Mouse (Mus musculus): ENCODE results near the gene Trpm1. TPM values are rescaled to one million over a fixed set of nuclear protein-coding genes. Genes with fewer than 3 reads are reported as not detected.
A peak's percentile ranks its signal among the peaks of the same experiment; 100 is the strongest.

Trpm1 gene
- polyA plus RNA-seq, 1 experiment from 2014 or later, result 0.22 TPM

DNA sequence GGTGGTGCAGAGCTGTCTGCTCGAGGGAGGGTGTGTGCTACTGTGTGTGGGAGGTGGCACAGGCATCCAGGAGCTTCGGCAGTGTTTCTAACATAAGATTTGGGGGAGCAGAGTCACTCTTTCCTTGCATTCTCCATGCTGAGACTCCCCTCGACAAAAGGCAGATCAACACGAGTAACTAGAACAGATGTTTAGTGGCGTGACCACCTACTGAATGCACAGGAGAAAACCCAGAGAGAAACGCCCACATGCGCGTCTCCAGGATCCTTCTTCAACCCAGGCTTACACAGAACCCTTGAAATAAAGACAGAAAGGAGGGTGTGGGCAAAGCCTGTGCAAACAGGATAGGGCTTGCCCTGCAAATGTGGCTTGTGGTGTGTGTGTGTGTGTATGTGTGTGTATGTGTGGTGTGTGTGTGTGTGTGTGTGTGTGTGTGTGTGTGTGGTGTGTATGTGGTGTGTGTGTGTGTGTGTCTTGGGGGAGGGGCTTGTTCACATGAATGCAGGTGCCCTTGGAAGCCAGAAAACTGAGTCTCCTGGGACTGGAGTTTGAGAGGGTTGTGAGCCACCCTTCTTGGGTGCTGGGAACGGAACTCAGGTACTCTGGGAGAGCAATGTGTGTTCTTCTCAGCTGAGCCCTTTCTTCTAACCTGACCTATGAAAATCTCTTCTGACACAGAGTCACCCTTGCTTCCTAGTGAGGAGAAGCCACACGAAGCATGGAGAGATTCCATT, 7.3 kb downstream of the Trpm1 start:
- H3K9ac ChIP-seq (ENCODE audit: low read length), result no peak overlapping the region
- no peak overlapping the region for H3K4me3 ChIP-seq (replicated peaks; ENCODE audit: low read length)
- ATAC-seq (ENCODE audit: insufficient read depth, low FRiP score), result 0 out of 2 replicates have a peak, but pooled peaks have one; percentile 23
- no peak overlapping the region for H3K4me2 ChIP-seq (ENCODE audit: low read depth, low read length)
- no peaks in the 10 kb centered on the region for H3K9me3 ChIP-seq (replicated peaks; ENCODE audit: control insufficient read depth, low read length)
- 0 out of 2 replicates have a peak overlapping the region, but pooled peaks have one; percentile 10 for H3K27ac ChIP-seq (ENCODE audit: low read length)
- WGBS, result 64% methylated on average over 10 of the region's 10 CpGs
- H3K36me3 ChIP-seq (ENCODE audit: control insufficient read depth, insufficient read depth, low read length), result no peaks in the 10 kb centered on the region
- H3K27me3 ChIP-seq (ENCODE audit: control insufficient read depth, insufficient read depth, low read length), result no peaks in the 10 kb centered on the region
- peaks cover 7% of the 10 kb centered on the region for H3K4me1 ChIP-seq (ENCODE audit: control insufficient read depth, insufficient read depth, low read length)

DNA sequence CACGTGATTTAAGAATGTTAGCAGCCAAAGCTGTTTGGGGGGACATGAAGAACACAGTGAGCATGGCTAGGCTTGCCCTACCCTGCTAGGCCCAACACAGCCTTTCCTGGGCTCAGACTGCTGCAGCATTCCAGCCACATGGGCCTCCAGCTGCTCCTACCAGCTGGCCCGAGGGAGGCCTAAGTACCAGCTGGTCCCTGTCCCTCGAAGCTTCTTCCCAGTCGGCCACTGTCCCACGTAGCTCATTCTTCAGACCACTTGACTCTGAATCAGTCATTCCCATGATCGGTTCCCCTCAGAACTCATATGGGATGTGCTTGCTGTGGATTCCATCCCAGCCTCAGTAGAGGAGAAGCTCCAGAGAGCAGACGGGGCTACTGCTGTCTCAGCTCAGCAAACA, 8.4 kb downstream of the Trpm1 start:
- Histone ChIP-seq H3K9me3 (replicated peaks; ENCODE audit: control insufficient read depth, low read length) (no peaks in the 10 kb centered on the region), H3K36me3 (ENCODE audit: control insufficient read depth, insufficient read depth, low read length) (no peaks in the 10 kb centered on the region)
- 60% methylated on average over 7 of the region's 7 CpGs for WGBS

DNA sequence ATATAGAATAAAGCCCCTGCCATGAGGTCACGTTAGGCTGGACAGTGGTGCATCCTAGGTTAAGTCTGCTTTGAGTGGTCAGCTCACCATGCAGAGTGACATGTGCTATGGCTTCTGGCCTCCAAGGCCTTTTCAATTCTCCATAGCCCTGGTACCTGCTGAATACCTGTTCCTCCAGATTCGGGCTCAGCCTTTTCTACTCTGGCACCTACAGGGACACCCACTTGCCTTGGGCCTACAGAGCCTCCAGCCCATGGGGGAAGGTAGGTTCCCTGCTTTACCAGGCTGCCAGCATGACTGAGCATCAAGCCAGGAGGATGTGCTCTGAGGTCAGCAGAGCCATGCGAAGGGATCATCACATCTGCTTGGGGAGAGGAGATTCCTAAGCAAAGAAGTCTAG, 9.5 kb downstream of the Trpm1 start:
- Histone ChIP-seq H3K4me3 (replicated peaks; ENCODE audit: low read length) (no peak overlapping the region), H3K4me2 (ENCODE audit: low read depth, low read length) (no peak overlapping the region), H3K27me3 (ENCODE audit: control insufficient read depth, insufficient read depth, low read length) (no peaks in the 10 kb centered on the region), H3K9me3 (replicated peaks; ENCODE audit: control insufficient read depth, low read length) (no peaks in the 10 kb centered on the region), H3K4me1 (ENCODE audit: control insufficient read depth, insufficient read depth, low read length) (peaks cover 7% of the 10 kb centered on the region), H3K27ac (ENCODE audit: low read length) (no peak overlapping the region), H3K36me3 (ENCODE audit: control insufficient read depth, insufficient read depth, low read length) (no peaks in the 10 kb centered on the region), H3K9ac (ENCODE audit: low read length) (no peak overlapping the region)
- WGBS, result 86% methylated on average over 3 of the region's 3 CpGs
- no peak for ATAC-seq (ENCODE audit: insufficient read depth, low FRiP score)

More for the DNA sequence above, 8.4 kb downstream of the Trpm1 start:
- no peak for ATAC-seq (ENCODE audit: insufficient read depth, low FRiP score)
- no peak overlapping the region for H3K9ac ChIP-seq (ENCODE audit: low read length)
- no peaks in the 10 kb centered on the region for H3K27me3 ChIP-seq (ENCODE audit: control insufficient read depth, insufficient read depth, low read length)
- H3K27ac ChIP-seq (ENCODE audit: low read length), result no peak overlapping the region
- H3K4me2 ChIP-seq (ENCODE audit: low read depth, low read length), result no peak overlapping the region
- H3K4me1 ChIP-seq (ENCODE audit: control insufficient read depth, insufficient read depth, low read length), result peaks cover 7% of the 10 kb centered on the region
- H3K4me3 ChIP-seq (replicated peaks; ENCODE audit: low read length), result no peak overlapping the region

DNA sequence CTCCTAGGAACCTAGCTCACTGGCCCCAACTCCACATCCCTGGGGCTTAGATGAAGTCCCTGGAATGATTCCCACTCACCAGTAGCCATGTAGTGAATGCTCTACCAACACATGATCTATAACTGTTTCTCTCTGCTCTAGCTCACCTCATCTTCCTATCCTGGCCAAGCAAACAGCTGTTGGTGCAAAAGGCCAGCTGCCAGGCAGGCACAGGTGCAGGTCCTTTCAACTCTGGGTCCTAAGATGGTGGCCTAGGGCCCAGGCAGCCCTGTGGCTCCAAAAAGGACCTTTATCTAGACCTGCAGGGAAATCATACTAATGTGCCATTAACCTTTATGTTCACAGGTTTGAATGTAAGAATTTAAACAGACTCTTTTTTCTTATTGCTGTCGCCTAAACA, 10.3 kb downstream of the Trpm1 start:
- Histone ChIP-seq H3K4me1 (ENCODE audit: control insufficient read depth, insufficient read depth, low read length) (peaks cover 7% of the 10 kb centered on the region), H3K27me3 (ENCODE audit: control insufficient read depth, insufficient read depth, low read length) (no peaks in the 10 kb centered on the region), H3K9ac (ENCODE audit: low read length) (no peak overlapping the region), H3K36me3 (ENCODE audit: control insufficient read depth, insufficient read depth, low read length) (no peaks in the 10 kb centered on the region), H3K27ac (ENCODE audit: low read length) (no peak overlapping the region), H3K4me3 (replicated peaks; ENCODE audit: low read length) (no peak overlapping the region), H3K9me3 (replicated peaks; ENCODE audit: control insufficient read depth, low read length) (no peaks in the 10 kb centered on the region), H3K4me2 (ENCODE audit: low read depth, low read length) (no peak overlapping the region)
- ATAC-seq (ENCODE audit: insufficient read depth, low FRiP score), result no peak
- 87% methylated on average over 1 of the region's 1 CpGs for WGBS

DNA sequence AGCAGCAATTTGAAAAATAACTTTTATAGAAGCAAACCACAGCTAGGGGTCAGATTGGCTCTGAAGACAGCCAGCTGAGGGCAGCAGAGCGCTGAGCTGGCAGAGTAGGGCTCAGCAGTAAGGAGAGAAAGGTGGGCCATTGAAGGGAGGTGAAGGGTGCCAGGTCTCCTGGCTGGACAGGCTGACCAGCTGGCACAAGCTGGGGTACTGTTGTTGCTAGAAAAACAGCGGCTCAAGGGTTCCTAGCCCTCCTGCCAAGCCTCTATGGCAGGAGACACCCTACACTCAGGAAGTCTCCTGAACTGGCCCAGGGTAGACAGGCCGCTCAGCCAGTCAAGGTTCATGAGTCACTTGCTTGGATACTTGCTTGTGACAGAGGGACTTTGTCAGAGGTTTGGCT, 11.4 kb downstream of the Trpm1 start:
- no peak overlapping the region for H3K9ac ChIP-seq (ENCODE audit: low read length)
- H3K4me2 ChIP-seq (ENCODE audit: low read depth, low read length), result no peak overlapping the region
- no peak for ATAC-seq (ENCODE audit: insufficient read depth, low FRiP score)
- H3K9me3 ChIP-seq (replicated peaks; ENCODE audit: control insufficient read depth, low read length), result no peaks in the 10 kb centered on the region
- H3K36me3 ChIP-seq (ENCODE audit: control insufficient read depth, insufficient read depth, low read length), result no peaks in the 10 kb centered on the region
- H3K27ac ChIP-seq (ENCODE audit: low read length), result no peak overlapping the region
- 47% methylated on average over 3 of the region's 3 CpGs for WGBS
- no peaks in the 10 kb centered on the region for H3K27me3 ChIP-seq (ENCODE audit: control insufficient read depth, insufficient read depth, low read length)
- no peak overlapping the region for H3K4me3 ChIP-seq (replicated peaks; ENCODE audit: low read length)
- H3K4me1 ChIP-seq (ENCODE audit: control insufficient read depth, insufficient read depth, low read length), result peaks cover 2% of the 10 kb centered on the region

DNA sequence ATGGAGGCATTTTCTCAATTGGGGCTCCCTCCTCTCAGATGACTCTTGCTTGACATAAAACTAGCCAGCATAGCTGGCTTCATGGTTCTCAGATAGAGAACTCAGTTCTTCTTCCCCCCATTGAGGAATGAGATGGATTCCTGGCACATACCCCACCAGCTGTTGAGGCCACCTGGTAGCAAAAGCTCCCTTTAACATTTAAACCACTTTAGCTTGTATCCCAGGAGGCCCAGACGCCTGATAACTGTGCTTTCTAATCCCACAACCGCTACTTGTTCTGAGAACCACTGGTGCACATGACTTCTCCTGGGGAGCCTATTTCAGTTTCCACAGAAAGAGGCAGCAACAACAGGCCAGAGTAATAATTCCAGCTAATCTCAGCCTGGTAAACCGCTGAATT, 12.4 kb downstream of the Trpm1 start:
- Histone ChIP-seq H3K4me3 (replicated peaks; ENCODE audit: low read length) (no peak overlapping the region), H3K27me3 (ENCODE audit: control insufficient read depth, insufficient read depth, low read length) (no peaks in the 10 kb centered on the region), H3K4me1 (ENCODE audit: control insufficient read depth, insufficient read depth, low read length) (no peaks in the 10 kb centered on the region), H3K9ac (ENCODE audit: low read length) (no peak overlapping the region), H3K4me2 (ENCODE audit: low read depth, low read length) (no peak overlapping the region), H3K36me3 (ENCODE audit: control insufficient read depth, insufficient read depth, low read length) (no peaks in the 10 kb centered on the region), H3K27ac (ENCODE audit: low read length) (no peak overlapping the region), H3K9me3 (replicated peaks; ENCODE audit: control insufficient read depth, low read length) (no peaks in the 10 kb centered on the region)
- no peak for ATAC-seq (ENCODE audit: insufficient read depth, low FRiP score)
- WGBS, result 73% methylated on average over 3 of the region's 3 CpGs

DNA sequence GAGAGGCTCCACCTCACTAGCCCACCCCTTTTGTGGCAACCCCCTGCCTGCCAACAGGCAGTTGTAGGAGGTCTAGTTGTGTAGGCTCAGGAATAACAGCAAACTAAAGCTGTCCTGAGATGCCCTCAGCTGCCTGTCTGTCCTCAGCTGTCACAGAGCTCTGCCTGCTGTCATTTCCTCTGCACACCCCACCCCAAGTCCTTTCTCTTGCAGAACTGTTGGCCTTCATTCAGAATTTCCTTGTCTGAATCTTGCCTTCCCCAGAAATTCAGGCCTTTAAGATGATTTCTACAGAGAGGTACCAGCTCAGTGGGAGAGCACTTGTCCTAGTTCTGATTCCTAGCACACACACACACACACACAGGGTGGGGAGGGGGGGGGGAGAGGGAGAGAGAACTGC, 13.1 kb downstream of the Trpm1 start:
- H3K36me3 ChIP-seq (ENCODE audit: control insufficient read depth, insufficient read depth, low read length), result no peaks in the 10 kb centered on the region
- H3K9me3 ChIP-seq (replicated peaks; ENCODE audit: control insufficient read depth, low read length), result no peaks in the 10 kb centered on the region
- no peak overlapping the region for H3K4me2 ChIP-seq (ENCODE audit: low read depth, low read length)
- H3K9ac ChIP-seq (ENCODE audit: low read length), result no peak overlapping the region
- no peaks in the 10 kb centered on the region for H3K4me1 ChIP-seq (ENCODE audit: control insufficient read depth, insufficient read depth, low read length)
- no peak overlapping the region for H3K4me3 ChIP-seq (replicated peaks; ENCODE audit: low read length)
- no peak for ATAC-seq (ENCODE audit: insufficient read depth, low FRiP score)
- no peaks in the 10 kb centered on the region for H3K27me3 ChIP-seq (ENCODE audit: control insufficient read depth, insufficient read depth, low read length)
- no peak overlapping the region for H3K27ac ChIP-seq (ENCODE audit: low read length)

DNA sequence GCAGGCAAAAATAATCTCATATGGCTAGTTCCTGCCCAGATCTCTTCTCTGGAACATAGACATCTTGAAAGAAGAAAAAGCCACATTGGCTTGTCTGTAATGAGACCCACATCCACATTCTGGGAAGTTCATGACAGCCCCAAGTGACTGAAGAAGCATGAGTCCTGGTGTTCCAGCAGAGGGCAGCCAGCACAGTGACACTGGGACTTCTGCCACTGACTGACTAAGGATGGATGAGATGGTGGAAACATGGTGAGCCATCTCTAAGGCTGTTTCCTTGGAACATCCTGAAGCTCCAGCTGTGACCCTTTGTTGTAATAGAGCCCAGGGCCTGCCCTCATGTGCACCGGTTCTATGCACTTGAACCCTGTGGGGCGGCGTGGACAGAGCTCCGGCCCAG, 25.7 kb downstream of the Trpm1 start:
- Histone ChIP-seq H3K27ac (ENCODE audit: low read length) (no peak overlapping the region), H3K4me1 (ENCODE audit: control insufficient read depth, insufficient read depth, low read length) (no peaks in the 10 kb centered on the region), H3K27me3 (ENCODE audit: control insufficient read depth, insufficient read depth, low read length) (no peaks in the 10 kb centered on the region), H3K9me3 (replicated peaks; ENCODE audit: control insufficient read depth, low read length) (no peaks in the 10 kb centered on the region), H3K9ac (ENCODE audit: low read length) (no peak overlapping the region), H3K4me2 (ENCODE audit: low read depth, low read length) (no peak overlapping the region), H3K36me3 (ENCODE audit: control insufficient read depth, insufficient read depth, low read length) (no peaks in the 10 kb centered on the region), H3K4me3 (replicated peaks; ENCODE audit: low read length) (no peak overlapping the region)
- WGBS, result 82% methylated on average over 4 of the region's 4 CpGs
- no peak for ATAC-seq (ENCODE audit: insufficient read depth, low FRiP score)

DNA sequence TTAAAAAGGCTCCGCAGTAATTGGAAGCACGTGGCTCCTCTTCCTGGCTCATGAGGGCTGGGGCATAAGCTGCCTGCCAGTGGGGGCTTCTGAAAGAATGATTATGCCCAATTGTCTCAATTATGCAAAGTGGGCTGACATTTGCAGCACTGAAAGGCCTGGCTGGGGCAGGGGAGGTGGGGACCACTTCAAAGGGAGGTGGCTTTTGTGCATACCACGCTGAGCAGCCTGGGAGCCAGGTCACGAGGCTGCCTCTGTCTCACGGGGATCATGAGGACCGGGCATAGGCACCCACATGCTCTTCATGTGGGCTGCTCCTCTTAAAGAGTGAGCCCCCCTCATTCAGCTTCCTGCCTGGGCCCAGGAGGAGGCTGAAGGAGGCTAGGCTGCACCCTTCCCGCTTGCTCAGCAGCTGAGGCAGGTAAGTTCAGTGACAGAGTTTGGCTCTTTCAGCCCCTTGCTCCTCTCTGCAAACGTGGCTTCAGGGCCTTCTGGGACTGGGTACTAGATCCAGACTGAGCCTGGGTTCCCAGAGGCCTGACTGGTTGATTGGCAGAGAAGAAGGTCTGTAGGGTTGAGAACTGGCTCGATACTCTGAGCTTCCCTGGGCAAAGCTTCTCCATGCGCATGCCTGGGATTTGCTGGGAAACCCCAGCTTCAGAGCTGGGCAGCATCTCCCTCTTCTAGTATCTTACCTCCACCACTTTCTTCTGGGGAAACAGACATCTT, 31.7 kb downstream of the Trpm1 start:
- Histone ChIP-seq H3K36me3 (ENCODE audit: control insufficient read depth, insufficient read depth, low read length) (no peaks in the 10 kb centered on the region), H3K4me1 (ENCODE audit: control insufficient read depth, insufficient read depth, low read length) (no peaks in the 10 kb centered on the region), H3K27ac (ENCODE audit: low read length) (no peak overlapping the region), H3K4me2 (ENCODE audit: low read depth, low read length) (no peak overlapping the region), H3K27me3 (ENCODE audit: control insufficient read depth, insufficient read depth, low read length) (no peaks in the 10 kb centered on the region), H3K4me3 (replicated peaks; ENCODE audit: low read length) (no peak overlapping the region), H3K9me3 (replicated peaks; ENCODE audit: control insufficient read depth, low read length) (no peaks in the 10 kb centered on the region), H3K9ac (ENCODE audit: low read length) (no peak overlapping the region)
- no peak for ATAC-seq (ENCODE audit: insufficient read depth, low FRiP score)
- WGBS, result 50% methylated on average over 10 of the region's 10 CpGs
